Mouse (Mus musculus) stomach, embryonic 16.5 days (tissue): ENCODE data around the gene Mrps5. TPM values are rescaled to one million over a fixed set of nuclear protein-coding genes. Genes with fewer than 3 reads are reported as not detected.
A peak's percentile ranks its signal among the peaks of the same experiment; 100 is the strongest.

Experiments
- ATAC-seq: fragments of 200-750 bp; cut with Nextera tagmentation; 2 replicates; pipeline ENCODE4 v1.8.0; 2017; ENCODE audit warnings: moderate number of reproducible peaks, moderate TSS enrichment; ENCODE audit not compliant: insufficient read depth, low FRiP score
- H3K27ac ChIP-seq: fragments of 300-500 bp; sonication (generic); 2 replicates; pipeline ENCODE4 v1.5.1; 2014; ENCODE audit warnings: low read length
- H3K27me3 ChIP-seq: fragments of 300-500 bp; sonication (generic); 2 replicates; pipeline ENCODE4 v1.6.1; 2014; ENCODE audit warnings: low read length, control low read depth, mixed read lengths; ENCODE audit not compliant: control insufficient read depth, insufficient read depth
- H3K36me3 ChIP-seq: fragments of 300-500 bp; sonication (generic); 2 replicates; pipeline ENCODE4 v1.6.1; 2014; ENCODE audit warnings: low read length; ENCODE audit not compliant: control insufficient read depth, insufficient read depth
- H3K4me1 ChIP-seq: fragments of 300-500 bp; sonication (generic); 2 replicates; pipeline ENCODE4 v1.6.1; 2014; ENCODE audit warnings: low read length, control low read depth, mixed read lengths; ENCODE audit not compliant: control insufficient read depth, insufficient read depth
- H3K4me2 ChIP-seq: fragments of 300-500 bp; sonication (generic); 2 replicates; pipeline ENCODE4 v1.6.1; 2014; ENCODE audit warnings: low read depth, low read length, mixed read lengths
- H3K4me3 ChIP-seq: fragments of 300-500 bp; sonication (generic); replicated peaks from 2 replicates; pipeline ENCODE4 v1.5.1; 2014; ENCODE audit warnings: mild to moderate bottlenecking, low read length
- H3K9ac ChIP-seq: fragments of 300-500 bp; sonication (generic); 2 replicates; pipeline ENCODE4 v1.6.1; 2014; ENCODE audit warnings: low read length
- H3K9me3 ChIP-seq: fragments of 300-500 bp; sonication (generic); replicated peaks from 2 replicates; pipeline ENCODE4 v1.6.1; 2016; ENCODE audit warnings: low read length, control low read depth; ENCODE audit not compliant: control insufficient read depth
- WGBS: fragments of 180-500 bp; shearing (Covaris S2); extraction: QIAGEN DNeasy Blood & Tissue Kit; methylation state at CpG from one replicate; pipeline ENCODE4 v1.1.7; 2014; 5-methylcytosine and 5-hydroxymethylcytosine counted together
- polyA plus RNA-seq: library from polyadenylated mRNA; unstranded; fragments of >200 nt; fragmentation: Nextera tagmentation; extraction: Ambion mirVana; gene quantifications from 2 replicates; pipeline ENCODE4 v1.2.1, GENCODE M21; 2015

Gene Mrps5
- polyA plus RNA-seq, 1 experiment from 2014 or later: 128 TPM

DNA sequence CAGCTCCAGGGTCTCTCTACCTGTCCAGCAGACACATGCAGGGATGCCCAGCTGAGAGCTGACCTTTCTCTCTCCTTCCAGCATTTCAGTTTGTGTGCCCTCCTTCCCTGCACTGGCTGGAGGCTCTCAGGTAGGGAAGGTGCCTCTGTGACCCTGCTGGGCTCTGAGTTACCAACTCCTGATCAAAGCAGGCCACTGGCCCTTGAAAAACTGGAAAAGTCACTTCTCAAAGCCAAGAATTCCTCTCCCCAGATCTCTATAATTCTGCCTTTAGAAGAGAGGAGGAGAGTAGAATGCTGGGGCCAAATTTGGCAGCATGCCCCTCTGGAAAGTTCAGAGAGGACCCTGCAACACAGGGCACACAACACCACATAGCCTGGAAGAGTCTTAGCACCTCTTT, 65.3 kb downstream of the Mrps5 start:
- Histone ChIP-seq H3K9ac (no peak overlapping the region), H3K4me3 (no peak overlapping the region), H3K27me3 (peaks cover 32% of the 10 kb centered on the region), H3K4me2 (peak overlapping the region; percentile 14; the same call in 1 of the 2 replicates), H3K27ac (peak overlapping the region; percentile 17; the same call in 1 of the 2 replicates), H3K36me3 (no peaks in the 10 kb centered on the region), H3K9me3 (no peaks in the 10 kb centered on the region), H3K4me1 (no peaks in the 10 kb centered on the region)
- ATAC-seq: no peak

DNA sequence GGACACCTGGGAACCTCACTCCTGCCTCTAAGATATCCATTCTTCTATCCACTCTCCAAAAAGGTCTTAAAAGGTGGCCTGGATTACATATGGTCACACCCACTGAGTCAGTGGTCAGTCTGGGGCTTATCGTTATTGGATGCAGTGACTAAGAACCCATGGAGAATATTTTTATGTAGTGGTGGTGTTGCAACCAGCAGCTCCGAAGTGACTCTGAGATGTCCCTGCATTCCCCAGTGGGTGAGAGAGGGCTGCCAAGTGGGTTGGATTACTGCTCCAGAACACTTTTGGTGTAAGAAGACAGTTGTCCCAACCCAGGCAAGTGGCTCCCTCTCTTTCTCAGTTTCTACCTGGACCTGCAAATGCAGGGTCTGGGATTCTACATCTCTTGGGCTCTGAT, 65.8 kb downstream of the Mrps5 start:
- 88% methylated on average over 2 of the region's 2 CpGs for WGBS

DNA sequence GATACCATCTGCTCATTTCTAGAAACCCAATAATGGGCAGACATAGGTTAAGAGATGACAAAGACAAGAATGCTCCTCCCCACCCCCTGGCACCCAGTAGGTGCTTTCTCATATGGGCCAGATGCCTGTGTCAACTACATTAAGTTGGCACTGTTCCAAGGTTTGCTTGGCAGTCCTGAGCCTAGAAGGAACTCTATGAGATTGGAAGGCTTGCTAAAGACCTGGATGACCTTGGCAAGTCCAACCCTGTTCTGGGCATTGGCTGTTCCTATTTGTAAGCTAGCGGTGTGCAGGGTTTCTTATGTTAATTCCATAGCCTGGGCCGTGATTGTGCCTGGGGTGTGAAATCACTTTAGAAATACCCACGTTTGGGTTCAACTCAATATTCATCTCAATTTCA, 67.8 kb downstream of the Mrps5 start:
- 55% methylated on average over 3 of the region's 3 CpGs for WGBS
- no peaks in the 10 kb centered on the region for H3K4me1 ChIP-seq
- peak overlapping the region; percentile 23 for H3K4me2 ChIP-seq
- peak overlapping the region; percentile 64; the same call in 1 of the 2 replicates for H3K9ac ChIP-seq
- H3K27ac ChIP-seq: peak overlapping the region; percentile 55; the same call in 1 of the 2 replicates
- H3K36me3 ChIP-seq: no peaks in the 10 kb centered on the region
- H3K27me3 ChIP-seq: peaks cover 38% of the 10 kb centered on the region
- H3K4me3 ChIP-seq: peak overlapping the region; percentile 47
- ATAC-seq: no peak
- H3K9me3 ChIP-seq: no peaks in the 10 kb centered on the region

More for the DNA sequence above, 65.8 kb downstream of the Mrps5 start:
- Histone ChIP-seq H3K9me3 (no peaks in the 10 kb centered on the region), H3K36me3 (no peaks in the 10 kb centered on the region), H3K27ac (no peak overlapping the region; the same call in 1 of the 2 replicates), H3K27me3 (peaks cover 37% of the 10 kb centered on the region), H3K9ac (no peak overlapping the region), H3K4me3 (no peak overlapping the region), H3K4me1 (no peaks in the 10 kb centered on the region), H3K4me2 (no peak overlapping the region)
- no peak for ATAC-seq

DNA sequence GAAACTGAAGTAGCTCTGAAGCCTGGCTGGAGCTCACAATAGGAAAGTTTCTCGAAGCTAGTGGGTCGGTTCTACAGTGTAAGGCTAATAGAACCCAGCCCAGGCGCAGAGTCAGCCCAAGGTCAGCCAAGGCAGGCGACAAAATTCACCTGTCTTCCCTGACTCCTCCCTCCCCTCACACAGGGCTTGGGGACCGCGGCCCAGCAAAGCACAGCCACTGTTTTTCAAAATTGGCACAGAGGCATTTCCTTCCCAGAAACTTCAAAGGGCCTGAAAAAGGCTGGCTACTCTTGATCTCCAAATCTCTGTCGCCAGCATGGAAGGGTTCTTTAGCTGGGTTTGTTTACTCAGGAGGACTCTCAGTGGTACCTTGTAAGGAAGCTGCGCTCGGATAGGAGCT, 68.4 kb downstream of the Mrps5 start:
- Histone ChIP-seq H3K9me3 (no peaks in the 10 kb centered on the region), H3K9ac (peak overlapping the region; percentile 64; the same call in 1 of the 2 replicates), H3K4me1 (no peaks in the 10 kb centered on the region), H3K4me2 (peak overlapping the region; percentile 23; the same call in 1 of the 2 replicates), H3K27ac (peak overlapping the region; percentile 55), H3K27me3 (peaks cover 38% of the 10 kb centered on the region), H3K4me3 (peak overlapping the region; percentile 47), H3K36me3 (no peaks in the 10 kb centered on the region)
- ATAC-seq: no peak
- WGBS: 5% methylated on average over 9 of the region's 9 CpGs

DNA sequence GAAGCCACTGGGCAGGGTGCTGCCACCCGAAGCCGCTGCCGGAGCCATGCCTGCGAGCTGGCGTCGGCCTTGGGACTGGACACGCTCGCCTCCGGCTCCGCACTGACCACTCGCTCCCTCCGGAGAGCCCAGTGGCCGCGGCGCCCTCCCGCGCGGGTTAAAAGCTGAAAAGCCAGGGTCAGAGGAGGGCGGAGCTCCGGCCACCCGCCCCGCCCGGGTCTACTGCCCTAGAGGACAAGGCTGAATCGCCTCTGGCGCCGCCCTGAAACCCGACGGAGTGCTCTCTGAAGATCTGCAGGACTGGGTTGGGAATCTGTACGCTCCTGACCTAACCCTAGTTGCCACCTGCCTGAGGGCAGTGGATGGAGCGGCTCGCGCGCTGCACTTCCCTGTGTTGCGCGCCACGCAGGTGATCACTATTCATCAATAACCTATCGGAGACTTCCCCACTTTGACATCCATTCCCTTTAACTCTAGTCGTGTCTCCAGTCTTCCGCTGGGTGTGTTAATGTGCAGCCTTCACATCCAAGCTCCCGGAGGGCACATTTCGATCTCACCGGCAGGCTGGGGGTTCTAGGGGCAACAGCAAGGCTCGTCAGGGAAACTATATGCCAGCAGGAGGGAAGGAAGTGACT, 69.2 kb downstream of the Mrps5 start, which contains the start of gene Mal:
TSS of gene Mal (minus strand) at position 610 of the 635 bp plus-strand sequence.
- H3K9ac ChIP-seq: peak within 1 kb of the TSS; percentile 64
- under 1% methylated on average over 43 of the region's 43 CpGs for WGBS
- H3K4me1 ChIP-seq: no peaks in the 10 kb centered on the region
- H3K27me3 ChIP-seq: peaks cover 38% of the 10 kb centered on the region
- no peaks in the 10 kb centered on the region for H3K9me3 ChIP-seq
- peak; percentile 55 for ATAC-seq
- H3K27ac ChIP-seq: peak within 1 kb of the TSS; percentile 55
- peak within 1 kb of the TSS; percentile 47 for H3K4me3 ChIP-seq
- peak within 1 kb of the TSS; percentile 60 for H3K4me2 ChIP-seq
- no peaks in the 10 kb centered on the region for H3K36me3 ChIP-seq

Other genes starting within 250 kb of the Mrps5 start
- gene Astl, start 248.6 kb upstream of the Mrps5 start, polyA plus RNA-seq: not detected in 2 replicates
- 2.4 and 3.6 TPM in 2 replicates for gene Adra2b, start 224.0 kb upstream of the Mrps5 start, polyA plus RNA-seq
- gene Gpat2, start 162.0 kb upstream of the Mrps5 start, polyA plus RNA-seq: 0.28 and 0.36 TPM in 2 replicates
- gene Fahd2a, start 142.7 kb upstream of the Mrps5 start, polyA plus RNA-seq: 25.6 and 27.8 TPM in 2 replicates
- gene Kcnip3, start 65.1 kb upstream of the Mrps5 start, polyA plus RNA-seq: 3.1 and 3.6 TPM in 2 replicates
- 21.1 and 30.0 TPM in 2 replicates for gene Prom2, start 45.8 kb upstream of the Mrps5 start, polyA plus RNA-seq
- gene Zfp661, start 128 bp upstream of the Mrps5 start, polyA plus RNA-seq: 4.5 and 4.7 TPM in 2 replicates
- 143 and 246 TPM in 2 replicates for gene Mal, start 69.5 kb downstream of the Mrps5 start, polyA plus RNA-seq
- 54.8 and 76.5 TPM in 2 replicates for gene Mall, start 142.7 kb downstream of the Mrps5 start, polyA plus RNA-seq
- gene Nphp1, start 201.7 kb downstream of the Mrps5 start, polyA plus RNA-seq: 28.3 and 36.2 TPM in 2 replicates
- 37.6 and 44.2 TPM in 2 replicates for gene Mtln, start 205.3 kb downstream of the Mrps5 start, polyA plus RNA-seq
- 38.3 and 39.7 TPM in 2 replicates for gene Bub1, start 244.6 kb downstream of the Mrps5 start, polyA plus RNA-seq